Mouse (Mus musculus): Measurements from ENCODE around the gene Adgrg2. TPM values are rescaled to one million over a fixed set of nuclear protein-coding genes. Genes with fewer than 3 reads are reported as not detected.

Gene Adgrg2
- 7.0 and 17.8 TPM in 2 replicates for polyA plus RNA-seq (2011; ENCODE audit: insufficient read length, low read depth, missing spikeins)

GRCm38 (mm10) chrX:160390464-160390956 lies at the start of gene Adgrg2:
Gene Adgrg2 (plus strand): TSS chrX:160390690.
- H3K27ac ChIP-seq (ENCODE audit: insufficient read depth, low read length) = no peak within 1 kb of the TSS
- no peaks in the 10 kb centered on the region for H3K4me1 ChIP-seq (ENCODE audit: control insufficient read depth, insufficient read depth, low read length)
- TF ChIP-seq CTCF (IDR thresholded peaks at IDR 0.05; ENCODE audit: borderline replicate concordance, insufficient read depth, low read length) = no peak
- 0 out of 2 replicates have a peak, but pooled peaks have one; percentile 12 for TF ChIP-seq POLR2A (IDR thresholded peaks at IDR 0.05; ENCODE audit: low read depth, low read length)
- H3K4me3 ChIP-seq (ENCODE audit: insufficient read depth, low read length) = peak within 1 kb of the TSS; percentile 42

DNA sequence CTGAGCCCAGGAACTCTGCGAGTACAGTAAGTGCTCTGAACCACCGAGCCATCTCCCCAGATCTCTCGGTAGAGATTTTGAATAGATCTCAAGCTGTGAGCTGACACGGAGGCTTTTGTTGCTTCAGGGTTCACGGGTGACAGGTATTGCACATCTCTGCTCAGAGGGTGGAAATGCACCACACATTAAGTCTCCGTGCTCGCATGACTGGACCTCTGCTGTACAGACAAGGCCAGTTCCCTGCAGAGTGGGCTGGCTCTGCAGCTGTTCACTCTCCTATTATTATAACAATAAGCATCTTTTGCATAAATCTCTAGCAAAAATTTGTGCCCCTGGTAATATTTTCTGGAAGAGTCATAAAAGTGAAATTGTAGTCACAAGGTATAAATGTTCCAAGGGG lies 39.5 kb upstream of the Adgrg2 start:
- TF ChIP-seq POLR2A (IDR thresholded peaks at IDR 0.05; ENCODE audit: low read depth, low read length) = no peak
- no peak for TF ChIP-seq CTCF (IDR thresholded peaks at IDR 0.05; ENCODE audit: borderline replicate concordance, insufficient read depth, low read length)
- Histone ChIP-seq H3K4me3 (ENCODE audit: insufficient read depth, low read length) (no peak overlapping the region), H3K27ac (ENCODE audit: insufficient read depth, low read length) (no peak overlapping the region), H3K4me1 (ENCODE audit: control insufficient read depth, insufficient read depth, low read length) (no peaks in the 10 kb centered on the region)

DNA sequence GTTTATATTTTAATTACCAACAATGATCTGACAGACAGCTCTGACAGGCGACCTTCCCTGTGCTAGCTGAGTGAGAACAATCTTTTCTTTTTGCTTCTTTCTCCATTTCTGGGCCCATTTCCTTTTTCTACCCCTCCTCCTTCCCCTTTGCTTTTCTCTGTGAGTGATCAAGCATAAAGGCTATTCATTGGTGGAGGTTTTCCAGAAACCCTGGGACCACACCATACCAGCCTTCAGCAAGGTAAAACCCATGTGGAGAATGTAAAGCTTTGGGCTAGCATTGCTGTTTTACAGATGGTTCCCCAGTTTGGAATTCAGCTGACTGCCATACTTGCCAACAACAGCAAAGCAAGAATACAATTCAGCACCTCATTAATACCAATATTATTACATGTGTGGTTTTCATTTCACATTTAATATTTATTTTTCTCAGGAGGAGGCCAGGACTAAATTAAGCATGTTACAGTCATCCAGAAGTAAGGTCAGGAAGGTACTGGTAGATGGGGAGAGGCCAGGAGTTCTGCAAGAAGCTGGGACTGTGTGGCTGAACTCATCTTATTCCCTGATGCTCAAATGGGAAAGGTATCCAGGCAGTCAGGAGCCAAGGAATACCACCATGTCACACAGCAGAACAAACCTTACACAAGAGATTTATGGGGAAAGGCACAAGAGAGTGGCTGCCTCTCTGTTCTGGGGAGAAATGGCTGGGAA lies 38.4 kb upstream of the Adgrg2 start:
- TF ChIP-seq CTCF (IDR thresholded peaks at IDR 0.05; ENCODE audit: borderline replicate concordance, insufficient read depth, low read length) (no peak), POLR2A (IDR thresholded peaks at IDR 0.05; ENCODE audit: low read depth, low read length) (no peak)
- H3K27ac ChIP-seq (ENCODE audit: insufficient read depth, low read length) = peak overlapping the region; percentile 26; the same call in 1 of the 2 replicates
- no peaks in the 10 kb centered on the region for H3K4me1 ChIP-seq (ENCODE audit: control insufficient read depth, insufficient read depth, low read length)
- H3K4me3 ChIP-seq (ENCODE audit: insufficient read depth, low read length) = no peak overlapping the region

GRCm38 (mm10) chrX:160384748-160385501 lies 5.6 kb upstream of the Adgrg2 start:
- Histone ChIP-seq H3K4me3 (ENCODE audit: insufficient read depth, low read length) (no peak overlapping the region), H3K27ac (ENCODE audit: insufficient read depth, low read length) (no peak overlapping the region), H3K4me1 (ENCODE audit: control insufficient read depth, insufficient read depth, low read length) (no peaks in the 10 kb centered on the region)
- TF ChIP-seq CTCF (IDR thresholded peaks at IDR 0.05; ENCODE audit: borderline replicate concordance, insufficient read depth, low read length) (no peak), POLR2A (IDR thresholded peaks at IDR 0.05; ENCODE audit: low read depth, low read length) (no peak)

GRCm38 (mm10) chrX:160385502-160385772 lies 5.1 kb upstream of the Adgrg2 start:
- no peak overlapping the region for H3K27ac ChIP-seq (ENCODE audit: insufficient read depth, low read length)
- H3K4me1 ChIP-seq (ENCODE audit: control insufficient read depth, insufficient read depth, low read length) = no peaks in the 10 kb centered on the region
- H3K4me3 ChIP-seq (ENCODE audit: insufficient read depth, low read length) = no peak overlapping the region
- TF ChIP-seq CTCF (IDR thresholded peaks at IDR 0.05; ENCODE audit: borderline replicate concordance, insufficient read depth, low read length) (no peak), POLR2A (IDR thresholded peaks at IDR 0.05; ENCODE audit: low read depth, low read length) (no peak)

DNA sequence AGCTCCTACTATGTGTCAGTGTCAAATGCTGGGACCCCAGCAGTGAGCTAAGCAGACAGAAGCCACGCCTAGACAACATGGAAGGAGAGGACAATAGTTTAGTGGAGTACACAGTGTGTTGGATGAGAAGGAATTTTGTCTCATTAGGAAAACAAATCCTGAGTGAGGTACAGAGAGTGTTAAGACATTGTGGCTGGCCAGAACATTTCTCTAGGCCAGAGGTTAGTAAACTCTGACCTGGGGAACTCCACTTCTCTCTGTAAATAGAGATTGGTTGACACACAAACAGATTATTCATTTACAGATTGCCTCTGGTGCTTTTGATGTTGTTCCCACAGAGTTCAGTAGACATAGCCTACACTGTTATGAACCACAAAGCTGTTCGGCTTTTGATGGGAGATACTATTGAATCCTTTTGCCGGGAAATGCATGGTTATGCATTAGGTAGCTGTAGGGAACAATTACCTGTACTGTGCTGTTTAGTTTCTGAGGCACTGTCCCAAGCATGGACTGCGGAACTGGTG lies 22.5 kb downstream of the Adgrg2 start:
- Histone ChIP-seq H3K4me3 (ENCODE audit: insufficient read depth, low read length) (no peak overlapping the region), H3K4me1 (ENCODE audit: control insufficient read depth, insufficient read depth, low read length) (0 out of 2 replicates have a peak, but pooled peaks cover 3% of the 10 kb centered on the region), H3K27ac (ENCODE audit: insufficient read depth, low read length) (no peak overlapping the region)
- TF ChIP-seq CTCF (IDR thresholded peaks at IDR 0.05; ENCODE audit: borderline replicate concordance, insufficient read depth, low read length) (no peak), POLR2A (IDR thresholded peaks at IDR 0.05; ENCODE audit: low read depth, low read length) (no peak)

GRCm38 (mm10) chrX:160413881-160414395 lies 23.4 kb downstream of the Adgrg2 start:
- Histone ChIP-seq H3K4me1 (ENCODE audit: control insufficient read depth, insufficient read depth, low read length) (0 out of 2 replicates have a peak, but pooled peaks cover 3% of the 10 kb centered on the region), H3K27ac (ENCODE audit: insufficient read depth, low read length) (no peak overlapping the region), H3K4me3 (ENCODE audit: insufficient read depth, low read length) (no peak overlapping the region)
- TF ChIP-seq POLR2A (IDR thresholded peaks at IDR 0.05; ENCODE audit: low read depth, low read length) = no peak
- TF ChIP-seq CTCF (IDR thresholded peaks at IDR 0.05; ENCODE audit: borderline replicate concordance, insufficient read depth, low read length) = no peak

- Histone ChIP-seq H3K27ac (ENCODE audit: insufficient read depth, low read length) (no peak overlapping the region), H3K4me1 (ENCODE audit: control insufficient read depth, insufficient read depth, low read length) (no peaks in the 10 kb centered on the region), H3K4me3 (ENCODE audit: insufficient read depth, low read length) (no peak overlapping the region)
- TF ChIP-seq POLR2A (IDR thresholded peaks at IDR 0.05; ENCODE audit: low read depth, low read length) (no peak), CTCF (IDR thresholded peaks at IDR 0.05; ENCODE audit: borderline replicate concordance, insufficient read depth, low read length) (no peak)
Measured at GRCm38 (mm10) chrX:160418397-160418796, 27.9 kb downstream of the Adgrg2 start.

DNA sequence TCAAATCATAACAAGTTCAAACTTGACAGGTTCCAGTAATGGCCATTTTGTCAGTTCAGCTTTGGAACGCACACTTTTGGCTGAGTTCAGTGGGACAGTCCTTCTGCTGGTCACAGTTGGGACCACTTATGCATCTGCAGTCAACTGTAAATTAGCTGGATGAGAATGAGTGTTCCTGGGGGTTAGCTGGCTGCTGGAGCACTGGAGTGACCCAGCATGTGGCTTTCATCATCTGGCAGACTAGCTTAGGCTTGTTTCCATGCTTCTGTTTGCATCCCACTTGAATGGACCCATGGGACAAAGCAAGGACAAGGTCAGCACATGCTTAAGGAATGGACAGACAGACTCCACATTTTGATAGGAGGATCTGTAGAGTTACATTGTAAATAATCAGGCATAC lies 33.2 kb downstream of the Adgrg2 start:
- no peak overlapping the region for H3K4me3 ChIP-seq (ENCODE audit: insufficient read depth, low read length)
- H3K27ac ChIP-seq (ENCODE audit: insufficient read depth, low read length) = peak overlapping the region; percentile 26; the same call in 1 of the 2 replicates
- TF ChIP-seq CTCF (IDR thresholded peaks at IDR 0.05; ENCODE audit: borderline replicate concordance, insufficient read depth, low read length) (no peak), POLR2A (IDR thresholded peaks at IDR 0.05; ENCODE audit: low read depth, low read length) (no peak)
- H3K4me1 ChIP-seq (ENCODE audit: control insufficient read depth, insufficient read depth, low read length) = no peaks in the 10 kb centered on the region

Measured in embryonic fibroblast, embryonic 13.5 days (primary cell).